Mouse (Mus musculus) ES-Bruce4 (cell line): ENCODE results near the gene Smarca2.

ENCODE experiments used
- CTCF ChIP-seq: IDR thresholded peaks from one replicate; pipeline ENCODE4 v1.8.1; 2011; ENCODE audit warnings: low read depth, low read length
- EP300 ChIP-seq: IDR thresholded peaks from 2 replicates; pipeline ENCODE4 v1.6.1; 2011; ENCODE audit warnings: low read depth, low read length; ENCODE audit not compliant: insufficient read depth
- POLR2A ChIP-seq: IDR thresholded peaks from one replicate; pipeline ENCODE4 v1.8.1; 2011; ENCODE audit warnings: low read length; ENCODE audit not compliant: insufficient read depth

DNA sequence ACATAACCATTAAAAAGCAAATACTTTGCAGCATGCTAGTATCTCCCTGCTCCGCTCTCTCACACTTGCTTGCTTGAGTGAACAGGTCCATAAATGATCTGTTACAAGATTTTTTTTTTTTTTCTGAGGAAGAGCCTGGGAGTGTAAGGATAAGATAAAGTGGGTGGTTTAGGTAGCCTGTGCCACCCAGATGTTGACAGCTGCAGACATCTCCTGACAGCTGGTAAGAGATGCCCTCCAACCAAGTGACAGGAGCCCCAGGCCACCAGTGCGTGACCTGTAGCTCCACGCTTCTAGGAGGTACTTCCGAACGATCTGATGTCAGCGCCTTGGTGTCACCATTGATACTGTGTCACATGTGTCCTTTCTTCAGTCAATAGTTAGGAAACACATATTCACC is 65.2 kb downstream of the Smarca2 start:
- TF ChIP-seq CTCF (no peak), POLR2A (no peak), EP300 (no peak)
